Mouse (Mus musculus) cerebellum, adult 9-10 months (tissue): ENCODE results near the gene Kntc1.

Experiments
- DNase-seq: peaks from one replicate; pipeline ENCODE4 v3.0.0; 2022

Gene Kntc1

DNA sequence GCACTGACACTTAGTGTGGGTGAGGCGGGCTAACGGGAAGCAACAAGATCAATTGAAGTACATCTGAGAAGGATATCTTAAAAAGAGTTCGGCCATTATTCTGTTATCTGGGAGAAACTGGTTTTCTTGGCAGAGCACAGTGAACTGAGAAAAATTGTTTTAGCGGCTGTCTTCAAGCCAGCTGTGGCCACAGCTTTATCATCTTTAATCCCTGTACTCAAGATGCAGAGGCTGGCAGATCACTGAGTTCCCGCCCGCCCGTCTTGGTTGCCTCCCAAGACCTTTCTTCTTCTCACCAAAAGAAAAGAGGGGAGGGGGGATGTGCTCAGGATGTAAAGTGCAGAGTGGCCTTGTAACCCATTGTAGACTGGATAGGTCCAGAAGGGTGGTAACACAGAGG is 67.4 kb downstream of the Kntc1 start:
- DNase-seq, result no peak

DNA sequence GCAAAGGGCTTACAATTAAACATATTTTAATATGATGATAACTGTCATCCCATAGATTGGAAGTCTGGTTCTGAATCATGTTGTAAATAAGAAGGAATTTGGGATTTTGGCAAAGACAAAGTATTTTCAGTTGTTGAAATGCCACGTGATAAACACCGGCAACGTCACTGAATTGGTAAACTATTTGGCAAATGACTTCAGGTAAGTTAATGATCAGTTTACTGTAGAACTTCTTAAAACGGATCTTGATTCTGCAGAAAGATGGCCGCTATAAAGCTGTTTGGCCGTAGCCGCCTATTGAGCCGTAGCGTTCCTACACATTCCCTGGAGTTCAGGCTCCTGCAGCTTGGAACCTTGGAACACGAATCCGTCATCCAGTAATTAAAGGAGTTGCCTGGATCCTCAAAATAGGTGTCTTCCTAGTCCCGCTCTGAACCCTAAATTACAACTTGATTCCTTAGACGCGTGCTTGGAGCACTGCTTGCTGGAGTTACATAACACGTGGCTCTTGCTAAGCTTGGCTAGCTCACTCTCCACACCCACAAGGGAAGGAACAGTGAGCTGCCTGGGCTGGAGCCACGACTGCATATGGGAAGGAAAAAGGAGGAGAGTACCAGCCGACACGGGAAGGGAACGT is 69.5 kb downstream of the Kntc1 start:
- no peak for DNase-seq

- DNase-seq, result no peak
These were observed 71.2 kb downstream of the Kntc1 start for GRCm38 (mm10) chr5:123820501-123821263.

- no peak for DNase-seq
These were observed 71.7 kb downstream of the Kntc1 start for GRCm38 (mm10) chr5:123821264-123821571.

DNA sequence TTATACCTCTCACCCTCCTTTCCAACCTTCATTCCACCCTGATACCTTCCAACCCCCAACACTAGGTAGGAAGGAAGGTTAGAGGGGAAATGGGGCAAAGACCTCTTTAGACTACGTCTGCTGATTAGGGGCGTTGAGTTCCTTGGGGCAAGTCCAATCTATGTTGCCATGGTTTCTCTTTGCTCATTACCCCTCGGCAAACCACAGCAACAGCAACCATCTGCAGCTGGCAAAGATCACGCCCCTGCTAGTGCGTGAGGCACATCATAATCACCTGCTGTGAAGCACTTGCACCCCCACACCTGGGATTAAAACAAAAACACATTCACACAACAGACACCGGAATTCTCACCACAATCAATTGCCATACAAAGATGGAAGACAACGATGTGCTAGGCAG is 73.2 kb downstream of the Kntc1 start:
- no peak for DNase-seq

DNA sequence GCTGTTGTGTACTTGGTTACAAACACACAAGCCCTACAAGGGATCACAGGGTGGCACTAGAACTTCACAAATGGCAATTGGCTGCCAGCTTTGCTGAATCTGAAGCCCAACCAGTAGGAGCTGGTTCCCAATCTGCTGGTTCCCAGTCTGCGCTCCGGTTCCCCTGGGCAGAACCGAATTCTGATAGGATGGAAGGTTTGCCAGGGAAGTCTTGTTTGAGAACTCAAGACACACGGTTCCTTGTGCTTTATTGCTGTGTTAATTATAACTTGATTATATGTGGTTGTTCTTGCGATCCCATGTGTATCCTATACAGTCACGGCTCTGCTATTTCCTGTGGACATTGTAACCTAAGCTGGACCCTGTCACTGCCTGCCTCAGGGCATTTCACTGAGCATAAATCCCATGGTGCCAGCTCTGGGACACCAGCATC is 78.2 kb downstream of the Kntc1 start:
- DNase-seq, result peak; percentile 14

DNA sequence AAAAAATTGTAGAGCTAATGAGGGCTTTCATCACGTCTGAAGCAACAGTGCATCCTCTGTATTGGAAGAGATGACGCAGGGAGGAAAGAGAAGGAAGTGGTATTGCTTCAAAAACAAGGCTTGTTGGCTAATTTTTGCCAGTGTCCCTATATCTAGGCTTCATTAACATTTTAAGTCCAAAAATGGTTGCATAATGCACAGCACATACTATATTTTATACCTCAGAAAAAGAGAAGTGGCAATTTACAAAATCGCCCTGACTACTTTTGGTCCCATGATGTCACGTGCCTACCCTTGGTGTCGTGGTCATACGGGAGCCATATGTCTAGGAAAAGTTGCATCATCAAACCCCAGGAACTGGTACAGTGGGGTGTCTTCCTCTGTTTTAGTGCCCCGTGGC is 82.8 kb downstream of the Kntc1 start:
- no peak for DNase-seq

- DNase-seq, result no peak
These were observed 85.3 kb downstream of the Kntc1 start for GRCm38 (mm10) chr5:123834836-123835235.

- DNase-seq, result no peak
These were observed 87.9 kb downstream of the Kntc1 start for GRCm38 (mm10) chr5:123837371-123837770.

DNA sequence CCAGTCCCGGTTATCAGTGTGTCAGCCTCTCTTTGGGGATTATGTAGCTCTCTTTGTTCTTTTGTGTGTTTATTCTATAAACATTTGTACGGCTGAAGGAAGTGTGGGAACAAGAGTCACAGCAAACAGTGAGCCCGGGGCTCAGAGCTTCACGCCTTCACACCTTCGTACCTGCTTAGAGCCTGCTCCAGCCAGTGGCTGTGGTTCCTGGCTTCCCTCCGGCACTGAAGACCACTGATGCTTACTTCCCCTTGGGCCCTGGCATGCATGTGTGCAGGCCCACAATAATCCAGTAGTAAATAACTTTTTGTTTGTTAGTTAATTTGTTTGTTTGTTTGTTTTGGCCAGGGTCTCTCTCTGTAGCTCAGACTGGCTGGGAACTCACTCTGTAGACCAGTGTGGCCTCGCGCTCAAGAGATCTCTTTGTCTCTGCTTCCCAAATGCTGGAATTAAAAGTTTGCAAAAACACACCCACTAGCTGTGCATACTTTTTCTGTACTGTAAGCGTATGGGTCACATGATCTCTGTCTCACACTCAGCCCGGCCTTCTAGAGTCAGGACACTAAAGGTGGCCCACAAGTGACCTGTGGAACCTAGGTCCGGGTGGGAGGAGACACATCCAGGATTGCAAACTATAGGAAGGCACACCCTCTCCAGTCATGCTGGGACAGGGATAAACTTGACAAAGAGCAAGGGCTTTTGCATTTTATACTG is 92.9 kb downstream of the Kntc1 start:
- no peak for DNase-seq

GRCm38 (mm10) chr5:123842935-123843282 is 93.4 kb downstream of the Kntc1 start:
- DNase-seq, result no peak

- DNase-seq, result no peak
These were observed 94.3 kb downstream of the Kntc1 start for GRCm38 (mm10) chr5:123843816-123844215.

- DNase-seq, result no peak
These were observed 94.8 kb downstream of the Kntc1 start for GRCm38 (mm10) chr5:123844316-123844715.

- DNase-seq, result no peak
These were observed 101.9 kb downstream of the Kntc1 start for GRCm38 (mm10) chr5:123851398-123851797.

GRCm38 (mm10) chr5:123853877-123854504 is 104.5 kb downstream of the Kntc1 start:
- DNase-seq, result no peak

DNA sequence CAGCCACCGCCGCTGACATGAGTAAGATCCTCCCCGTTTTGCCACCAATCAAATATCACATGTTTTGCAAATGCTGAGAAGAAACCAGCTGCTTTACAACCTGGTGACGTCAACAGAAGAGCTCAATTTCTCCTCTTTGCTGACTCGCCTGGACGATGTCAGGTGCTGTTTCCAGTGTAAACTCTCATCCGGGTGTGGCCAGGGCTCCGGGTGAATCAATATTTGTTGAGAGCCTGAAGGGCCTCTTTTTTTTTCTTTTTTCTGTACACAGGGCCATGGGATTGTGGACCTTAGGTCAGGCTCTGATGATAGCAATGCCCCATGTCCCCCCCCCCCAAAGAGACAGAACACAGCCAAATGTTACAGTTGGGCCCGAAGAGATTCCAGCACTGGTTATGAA is 105.0 kb downstream of the Kntc1 start:
- DNase-seq, result no peak

- no peak for DNase-seq
These were observed 109.3 kb downstream of the Kntc1 start for GRCm38 (mm10) chr5:123858798-123859197.

DNA sequence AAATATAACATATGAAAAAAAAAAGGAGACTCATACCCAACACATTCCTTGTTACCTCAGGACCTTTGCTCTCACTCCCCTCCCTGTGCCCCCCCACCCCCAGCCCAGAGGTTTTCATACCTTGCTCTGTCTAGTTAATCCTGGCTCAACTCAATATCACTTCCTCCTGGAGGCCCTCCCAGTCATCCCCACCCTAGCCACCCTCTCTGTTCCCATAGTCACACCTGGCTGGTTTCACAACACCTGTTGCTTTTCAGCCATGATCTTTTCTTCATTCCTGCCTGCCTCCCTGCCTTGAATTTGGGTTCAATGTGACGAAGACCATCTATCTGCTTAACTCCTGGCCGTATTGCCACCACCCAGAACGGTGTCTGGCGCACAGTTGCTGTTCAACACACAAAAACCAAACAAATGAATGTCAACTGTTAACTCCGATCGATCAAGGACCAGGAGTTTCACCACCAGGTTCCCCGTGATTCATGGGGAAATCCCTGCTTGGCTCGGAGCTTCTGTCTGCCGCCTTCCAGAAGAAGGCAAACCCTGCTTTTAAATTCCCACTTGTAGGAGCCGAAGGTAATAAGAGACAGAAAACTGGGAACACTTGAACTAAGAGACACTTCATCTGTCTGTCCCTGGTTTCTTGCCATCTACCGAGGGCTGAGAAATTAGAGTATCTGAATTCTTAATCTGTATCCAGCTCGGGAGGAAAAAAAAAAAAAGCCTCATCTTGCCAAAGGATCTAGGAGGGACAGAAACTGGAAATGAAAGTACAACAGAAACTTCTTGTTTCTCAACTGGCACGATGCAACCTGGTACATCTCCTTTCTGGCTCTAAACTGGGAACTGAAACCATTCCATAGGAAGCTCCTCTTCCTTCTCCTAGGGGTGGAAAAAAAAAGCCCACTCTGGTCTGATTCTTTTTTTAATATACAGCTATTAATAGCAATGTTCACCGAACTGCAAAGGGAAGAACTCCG is 113.1 kb downstream of the Kntc1 start:
- DNase-seq, result no peak

DNA sequence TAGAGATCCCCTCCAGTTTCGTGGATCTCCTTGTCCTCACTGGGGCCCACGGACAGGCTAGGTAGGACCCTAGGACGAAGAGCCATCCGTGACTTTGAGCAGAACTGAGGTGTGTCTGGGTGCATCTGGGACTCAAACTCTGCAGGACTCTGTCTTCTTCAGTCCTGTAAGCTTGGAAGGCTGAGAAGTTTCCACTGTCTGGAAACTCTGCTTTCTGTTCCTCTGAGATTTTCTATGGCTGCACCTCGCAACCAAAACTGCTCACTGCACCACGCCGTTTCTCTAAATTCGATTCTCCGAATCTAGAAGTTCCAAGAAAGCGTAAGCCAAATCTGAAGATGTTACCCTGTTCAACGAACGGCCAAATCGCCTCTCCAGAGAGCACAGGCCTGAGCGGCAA is 114.4 kb downstream of the Kntc1 start:
- DNase-seq, result no peak

- DNase-seq, result no peak
These were observed 115.8 kb downstream of the Kntc1 start, which contains the start of gene Hcar2 for GRCm38 (mm10) chr5:123865365-123865764. Gene Hcar2, minus strand, starts transcription at chr5:123865499.

- DNase-seq, result no peak
These were observed 116.9 kb downstream of the Kntc1 start for GRCm38 (mm10) chr5:123866457-123866856.

DNA sequence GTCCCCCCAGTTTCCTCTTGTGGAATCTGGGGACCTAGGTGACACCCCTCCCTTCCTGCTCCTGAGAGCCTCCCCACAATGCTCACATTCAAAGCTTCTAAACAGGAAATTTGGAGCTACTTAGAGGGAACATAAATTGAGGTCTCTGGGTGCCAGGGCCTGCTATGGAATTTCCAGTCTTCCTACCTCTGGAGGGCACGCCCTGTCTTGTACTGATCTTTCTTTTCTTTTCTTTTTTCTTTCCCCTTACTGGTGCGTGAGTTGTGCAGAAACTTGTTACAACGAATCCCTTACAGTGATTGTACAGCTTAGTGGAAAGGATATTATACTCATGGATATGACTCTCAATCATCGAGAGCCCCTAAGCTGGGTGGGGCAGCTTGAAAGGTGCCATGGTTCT is 120.1 kb downstream of the Kntc1 start:
- no peak for DNase-seq
